Mouse (Mus musculus) layer of hippocampus, adult 18-20 months (tissue): ENCODE data around the gene Calhm3. TPM values are rescaled to one million over a fixed set of nuclear protein-coding genes. Genes with fewer than 3 reads are reported as not detected.

Source experiments
- DNase-seq, 2 experiments: peaks; one replicate each; pipeline ENCODE4 v3.0.0; 2022; ENCODE audit warnings: low spot score in 2 of 2
- total RNA-seq, 2 experiments: library from RNA; stranded (reverse); gene quantifications; 2 replicates each; pipeline ENCODE4 v1.2.3; 2021

The Calhm3 gene
- total RNA-seq, 2 experiments from 2014 or later, result not detected

DNA sequence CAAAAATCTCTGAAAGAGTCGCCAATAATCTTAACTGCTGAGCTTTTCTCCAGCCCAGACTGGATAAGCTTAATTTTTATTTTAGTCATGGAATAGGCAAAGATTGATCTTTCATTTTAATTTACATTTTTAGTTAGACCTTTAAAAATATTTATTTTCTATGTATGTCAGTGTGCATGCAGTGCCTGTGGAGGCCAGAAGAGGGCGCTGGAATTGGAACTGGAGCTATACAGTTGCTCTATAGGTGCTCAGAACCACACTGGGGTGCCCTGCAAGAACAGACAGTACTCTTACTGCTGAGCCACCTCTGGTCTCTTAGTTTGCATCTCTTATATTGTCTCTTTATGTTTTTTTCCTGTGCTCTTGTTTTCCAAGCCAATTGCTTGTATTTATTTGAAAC, 34.8 kb downstream of the Calhm3 start:
- no peak for DNase-seq

DNA sequence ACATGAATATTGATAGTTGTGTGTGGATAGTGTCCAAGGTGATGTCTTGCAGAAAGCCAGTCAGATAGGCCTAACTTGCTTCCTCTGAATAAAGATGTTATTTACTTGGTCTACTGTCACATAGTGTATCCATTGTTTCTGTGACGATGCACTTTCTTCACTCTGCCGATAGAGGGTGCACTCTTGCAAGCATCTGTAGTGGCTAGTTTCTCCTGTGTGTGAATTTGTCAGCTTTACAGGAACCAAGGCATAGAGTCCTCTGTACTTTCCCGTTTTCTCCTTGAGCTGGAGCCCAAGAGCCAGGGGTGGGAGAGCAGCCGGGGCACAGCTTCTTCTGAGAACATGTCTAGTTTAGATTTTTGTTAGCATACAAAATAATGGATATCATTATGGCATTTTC, 36.5 kb downstream of the Calhm3 start:
- DNase-seq, result peak in 1 of 2 experiments; percentile 62

DNA sequence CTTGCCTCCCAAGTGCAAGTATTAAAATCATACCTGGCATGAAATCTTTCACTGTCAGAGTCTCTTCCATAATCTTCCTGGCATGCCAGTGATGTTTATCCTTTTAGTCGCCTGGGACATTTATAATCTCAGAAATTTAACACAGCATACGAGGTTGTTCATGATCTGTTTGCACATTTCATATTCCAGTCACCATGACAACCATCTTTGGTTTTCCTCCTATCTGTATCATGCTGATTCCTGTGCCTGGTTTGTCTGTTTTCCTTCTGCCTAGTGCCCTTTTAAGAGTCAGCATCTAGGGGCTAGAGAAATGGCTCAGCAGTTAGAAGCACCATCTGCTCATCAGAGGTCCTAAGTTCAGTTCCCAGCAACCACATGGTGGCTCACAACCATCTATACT, 38.9 kb downstream of the Calhm3 start:
- DNase-seq, result no peak

DNA sequence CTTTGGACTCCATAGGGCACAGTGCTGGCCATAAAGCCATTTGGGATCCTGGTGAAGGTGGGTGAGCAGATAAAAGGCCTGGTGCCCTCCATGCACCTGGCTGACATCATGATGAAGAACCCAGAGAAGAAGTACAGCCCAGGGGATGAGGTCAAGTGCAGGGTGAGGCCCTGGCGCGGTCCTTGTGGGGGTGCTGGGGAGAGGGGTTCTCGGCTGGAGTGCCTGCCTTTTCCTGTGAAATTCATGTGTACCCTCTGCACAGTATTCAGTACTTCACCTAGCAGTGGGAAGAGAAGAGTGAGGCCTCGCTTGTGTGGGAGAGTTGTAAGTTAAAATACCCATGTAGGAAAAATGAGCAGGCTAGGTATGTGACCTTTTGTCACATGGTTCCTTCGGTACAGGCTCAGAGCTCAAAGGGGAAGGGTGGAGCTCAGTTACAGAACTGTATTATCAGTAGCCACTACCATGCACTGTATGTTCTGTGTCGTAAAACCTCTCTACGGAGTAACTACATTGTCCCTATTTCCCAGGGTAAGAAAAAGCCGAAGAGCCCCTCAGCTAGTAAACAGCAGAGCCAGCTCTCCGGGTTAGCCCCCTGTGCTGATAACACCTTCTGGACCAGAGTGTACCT, 52.8 kb downstream of the Calhm3 start:
- DNase-seq, result no peak

Other genes starting within 250 kb of the Calhm3 start
- 100 to 1,000 TPM; 183 to 187 TPM for gene Ina, start 143.1 kb downstream of the Calhm3 start, total RNA-seq
- gene Nt5c2, start 142.6 kb downstream of the Calhm3 start, total RNA-seq, result 10 to 100 TPM; 75.5 to 78.5 TPM
- 10 to 100 TPM; 19.8 to 20.8 TPM for gene Pcgf6, start 106.9 kb downstream of the Calhm3 start, total RNA-seq
- 1 to 10 TPM; 6.9 to 7.0 TPM for gene Taf5, start 90.0 kb downstream of the Calhm3 start, total RNA-seq
- gene Usmg5, start 67.1 kb downstream of the Calhm3 start, total RNA-seq, result 100 to 1,000 TPM; 748 to 765 TPM
- 10 to 100 TPM; 16.9 to 18.3 TPM for gene Pdcd11, start 67.0 kb downstream of the Calhm3 start, total RNA-seq
- gene Calhm2, start 19.5 kb downstream of the Calhm3 start, total RNA-seq, result 1 to 10 TPM; 5.4 to 6.3 TPM
- gene Calhm1, start 13.5 kb downstream of the Calhm3 start, total RNA-seq, result not detected
- 100 to 1,000 TPM; 194 to 204 TPM for gene Neurl1a, start 21.1 kb upstream of the Calhm3 start, total RNA-seq